Mouse (Mus musculus) megakaryocyte-erythroid progenitor cell, adult 5-6 weeks (primary cell): ENCODE results near the gene Nek7. TPM values are rescaled to one million over a fixed set of nuclear protein-coding genes. Genes with fewer than 3 reads are reported as not detected.
A peak's percentile ranks its signal among the peaks of the same experiment; 100 is the strongest.

Source experiments
- ATAC-seq: replicated peaks from 2 replicates; pipeline ENCODE4 v1.8.0; 2016; ENCODE audit warnings: mild to moderate bottlenecking, inconsistent platforms; ENCODE audit not compliant: severe bottlenecking, poor library complexity, low FRiP score, low TSS enrichment
- total RNA-seq, 2 experiments: library from RNA; stranded (forward) in 1 of 2; stranded (reverse) in 1 of 2; fragments of 200-1000, 215-1000 nt in 1 of 2; fragments of >200 nt in 1 of 2; fragmentation: Nextera tagmentation in 1 of 2; gene quantifications; 2 replicates each; pipeline ENCODE4 v1.2.3; 2014 to 2017

Nek7 gene
- total RNA-seq, 2 experiments from 2014 or later, result 12.7 to 20.2 TPM

- ATAC-seq, result no peak
These were observed 96.0 kb downstream of the Nek7 start for GRCm38 (mm10) chr1:138523962-138524361.

- ATAC-seq, result no peak
These were observed 101.7 kb downstream of the Nek7 start for GRCm38 (mm10) chr1:138518235-138518634.

GRCm38 (mm10) chr1:138517360-138518099, 102.4 kb downstream of the Nek7 start:
- peak; percentile 51; the same call in 1 of the 2 replicates for ATAC-seq

- ATAC-seq, result peak; percentile 90
These were observed 103.0 kb downstream of the Nek7 start for GRCm38 (mm10) chr1:138516946-138517345.

DNA sequence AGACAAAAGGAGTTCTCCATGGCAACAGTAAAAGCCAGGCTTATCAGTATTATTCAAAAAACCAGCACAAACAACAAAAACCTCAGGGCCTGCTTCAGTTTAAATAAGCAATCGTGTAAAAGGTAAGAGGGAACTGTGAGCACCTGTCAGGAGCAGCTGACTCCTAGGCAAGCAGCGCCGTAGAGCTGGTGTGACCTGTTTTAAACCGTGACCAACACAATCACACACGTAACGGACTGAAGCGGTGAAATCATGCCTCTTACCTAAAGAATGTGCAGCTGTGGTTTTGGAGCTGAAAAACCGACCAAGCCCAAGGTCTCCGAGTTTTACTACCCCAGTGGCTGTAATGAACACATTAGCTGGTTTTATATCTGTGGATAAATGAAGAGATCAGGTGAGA, 104.6 kb downstream of the Nek7 start:
- no peak for ATAC-seq

DNA sequence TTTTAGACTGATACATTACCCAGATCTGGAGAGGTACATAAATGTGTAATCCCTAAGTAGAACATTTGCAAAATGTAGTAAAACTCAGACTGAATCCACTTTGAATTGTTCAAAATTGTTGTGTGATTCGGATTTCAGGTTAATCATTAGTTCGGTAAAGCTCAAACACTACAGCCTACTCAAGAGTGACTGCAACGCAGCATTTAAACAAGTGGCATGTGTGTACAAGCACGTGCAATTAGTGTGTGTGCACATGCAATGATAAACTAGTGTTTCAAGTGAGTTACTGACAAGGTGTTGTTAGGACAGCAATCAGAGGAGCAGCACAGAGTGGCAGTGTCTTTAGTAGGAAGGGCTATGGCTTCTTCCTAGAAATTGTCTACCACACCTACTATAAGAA, 106.0 kb downstream of the Nek7 start:
- no peak for ATAC-seq

GRCm38 (mm10) chr1:138510566-138510965, 109.4 kb downstream of the Nek7 start:
- no peak for ATAC-seq

DNA sequence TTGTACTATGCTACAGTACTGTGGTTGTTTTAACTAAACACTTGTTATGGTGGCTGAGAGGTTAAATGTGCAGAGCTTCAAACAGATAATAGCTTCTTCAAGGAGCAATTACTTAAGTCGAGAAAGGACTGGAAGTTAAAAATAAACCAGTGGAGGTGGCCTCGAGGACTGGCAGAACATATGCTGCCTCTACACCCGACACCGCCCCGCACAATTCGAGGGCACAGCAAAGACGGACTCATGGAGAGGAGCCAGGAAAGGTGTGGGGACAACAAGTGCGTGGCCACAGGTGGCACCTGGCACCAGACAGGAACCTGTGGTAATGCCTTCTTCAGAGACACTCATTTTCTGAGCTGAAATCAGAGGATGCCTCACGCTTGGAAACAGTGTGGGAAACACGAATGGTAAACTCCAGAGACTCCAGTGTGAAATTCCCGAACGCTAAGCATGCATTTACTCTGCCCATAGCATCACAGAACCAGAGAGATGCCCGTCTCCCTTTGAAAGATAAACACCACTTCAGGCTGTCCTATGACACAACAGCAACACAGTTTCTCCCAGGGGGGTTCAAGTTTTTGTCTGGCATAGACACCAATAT, 112.4 kb downstream of the Nek7 start:
- ATAC-seq, result no peak

- peak; percentile 39; the same call in 1 of the 2 replicates for ATAC-seq
These were observed 112.9 kb downstream of the Nek7 start for GRCm38 (mm10) chr1:138507014-138507413.

DNA sequence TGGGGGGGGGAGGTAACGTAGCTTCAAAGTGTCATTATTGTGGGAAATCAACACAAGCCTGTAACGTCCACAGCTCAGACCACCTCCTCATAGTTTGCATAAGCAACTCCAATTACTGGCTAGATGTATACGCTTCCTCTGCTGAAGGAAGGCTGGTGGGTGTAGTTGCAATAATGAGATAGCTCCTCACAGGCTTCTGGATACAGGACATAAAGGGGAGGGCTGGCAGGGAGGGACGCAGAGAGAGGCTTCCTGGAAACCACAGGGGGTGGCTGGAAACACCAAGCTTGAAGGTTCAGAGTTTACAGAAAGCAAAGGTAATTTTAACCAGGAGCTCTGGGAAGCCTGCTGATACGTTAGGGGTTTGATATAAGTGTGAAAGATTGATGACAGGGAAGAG, 115.7 kb downstream of the Nek7 start:
- ATAC-seq, result no peak

GRCm38 (mm10) chr1:138500691-138501090, 119.2 kb downstream of the Nek7 start:
- ATAC-seq, result no peak

DNA sequence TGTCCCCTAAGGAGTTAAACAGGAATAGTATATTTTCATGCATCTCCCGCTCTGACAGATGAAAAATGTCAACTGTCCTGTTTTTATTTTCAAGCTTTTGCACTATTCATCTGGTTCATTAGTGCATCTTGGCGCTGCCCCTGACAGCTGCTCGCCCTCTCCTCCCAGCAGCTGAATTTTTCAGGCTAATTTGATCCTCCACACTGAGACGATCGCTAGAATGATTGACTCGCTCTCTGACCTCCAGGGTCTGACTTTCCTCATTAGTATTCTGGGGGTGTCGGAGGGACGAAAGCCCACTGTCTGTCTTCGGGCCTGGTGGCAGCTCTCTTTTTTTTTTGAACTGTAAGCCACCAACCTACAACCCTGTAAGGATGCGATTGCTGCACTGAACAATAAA, 119.8 kb downstream of the Nek7 start:
- no peak for ATAC-seq

DNA sequence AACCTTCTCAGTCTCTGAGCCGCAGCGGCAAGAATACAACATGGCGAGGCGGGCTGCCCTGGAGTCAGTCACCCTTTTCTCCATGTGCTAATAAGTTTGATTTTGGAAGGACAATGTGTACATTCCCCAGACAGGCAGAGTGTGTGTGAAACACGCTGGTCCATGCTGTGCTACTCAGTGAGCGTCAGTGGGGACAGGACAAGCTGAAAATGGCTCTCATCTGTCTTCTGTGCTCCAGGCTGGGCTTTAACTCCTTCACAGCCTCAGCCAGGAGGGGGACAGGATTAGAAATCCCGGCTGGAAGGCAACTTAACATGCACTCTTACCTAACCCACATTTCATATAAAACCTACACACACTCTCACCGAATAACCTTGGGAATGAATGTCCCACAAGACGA, 120.5 kb downstream of the Nek7 start:
- no peak for ATAC-seq

GRCm38 (mm10) chr1:138491382-138492097, 128.4 kb downstream of the Nek7 start:
- no peak for ATAC-seq

DNA sequence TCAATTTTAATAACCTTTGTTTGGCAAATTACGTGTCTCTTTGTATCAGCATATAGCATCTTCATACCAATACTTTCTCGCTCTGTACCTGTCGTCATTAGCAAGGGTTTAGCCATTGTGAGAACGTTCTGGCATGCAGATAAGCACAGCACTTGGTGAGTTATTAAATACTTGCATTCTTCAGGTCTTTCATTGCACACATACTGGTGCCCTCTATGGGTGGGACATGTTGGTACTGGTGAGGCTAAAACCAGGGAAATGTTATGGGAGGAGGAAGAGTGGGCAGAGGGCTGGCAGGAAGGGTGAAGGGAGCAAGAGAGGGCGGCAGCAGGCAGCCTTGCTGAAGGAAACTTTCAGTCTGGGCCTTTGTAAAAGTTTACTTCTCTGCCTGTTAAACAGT, 132.4 kb downstream of the Nek7 start:
- peak; percentile 65; the same call in 1 of the 2 replicates for ATAC-seq

DNA sequence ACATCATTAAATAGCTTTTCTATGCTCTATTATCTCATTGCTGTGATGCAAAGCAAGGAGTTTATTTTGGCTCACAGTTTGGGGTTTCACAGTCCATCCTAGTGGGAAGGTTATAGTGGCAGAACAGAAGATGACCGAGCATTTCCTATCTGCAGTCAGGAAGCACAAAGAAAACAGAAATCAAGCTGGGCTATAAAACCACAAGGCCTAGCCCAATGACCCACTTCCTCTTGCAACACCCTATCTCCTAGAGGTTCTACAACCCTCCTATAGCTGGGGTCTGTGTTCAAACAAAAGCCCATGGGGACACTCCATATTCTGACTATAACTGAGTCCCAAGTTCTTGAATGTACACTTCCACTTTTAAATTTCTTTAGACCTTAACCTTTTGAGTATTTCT, 139.2 kb downstream of the Nek7 start:
- ATAC-seq, result no peak

DNA sequence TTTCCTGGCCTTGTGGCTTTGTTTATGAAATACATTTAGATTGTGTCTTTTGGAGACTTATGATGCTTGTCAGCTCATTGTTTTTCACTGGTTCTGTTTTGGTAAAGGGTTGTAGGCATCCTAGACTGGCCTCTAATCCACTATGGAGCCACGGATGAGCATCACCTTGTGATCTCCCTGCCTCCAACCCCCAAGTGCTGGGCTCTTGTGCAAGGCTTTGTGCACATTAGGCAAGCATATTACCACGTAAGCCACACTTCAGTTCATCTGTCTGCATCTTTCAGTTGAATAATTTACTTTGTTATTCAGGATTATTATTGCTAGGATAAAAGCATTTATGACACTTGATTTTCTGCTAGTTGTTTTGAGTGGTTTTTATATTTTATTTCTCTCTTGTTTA, 154.6 kb downstream of the Nek7 start:
- no peak for ATAC-seq

DNA sequence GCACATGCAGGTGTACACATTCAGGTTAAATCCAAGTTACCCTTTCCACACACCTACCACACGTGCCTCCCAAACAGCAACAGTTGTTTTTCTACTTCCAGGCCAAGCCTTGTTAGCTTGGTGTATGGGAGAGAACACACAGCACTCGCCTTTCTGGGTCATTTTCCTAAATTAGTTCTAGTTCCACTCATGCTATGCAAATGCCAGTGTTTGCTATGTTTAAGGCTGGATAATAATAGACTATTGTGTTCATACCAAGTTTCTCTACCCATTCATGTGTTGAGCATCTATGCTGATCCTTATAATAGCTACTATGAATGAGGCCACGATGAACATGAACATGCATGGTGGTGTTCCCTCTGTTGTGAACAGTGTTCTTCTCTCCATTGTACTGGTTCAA, 158.5 kb downstream of the Nek7 start:
- ATAC-seq, result no peak

GRCm38 (mm10) chr1:138449476-138449851, 170.5 kb downstream of the Nek7 start:
- ATAC-seq, result no peak

GRCm38 (mm10) chr1:138448635-138449475, 171.1 kb downstream of the Nek7 start:
- no peak for ATAC-seq
